Mouse (Mus musculus): ENCODE measurements around the gene Glis3.

Glis3 gene

DNA sequence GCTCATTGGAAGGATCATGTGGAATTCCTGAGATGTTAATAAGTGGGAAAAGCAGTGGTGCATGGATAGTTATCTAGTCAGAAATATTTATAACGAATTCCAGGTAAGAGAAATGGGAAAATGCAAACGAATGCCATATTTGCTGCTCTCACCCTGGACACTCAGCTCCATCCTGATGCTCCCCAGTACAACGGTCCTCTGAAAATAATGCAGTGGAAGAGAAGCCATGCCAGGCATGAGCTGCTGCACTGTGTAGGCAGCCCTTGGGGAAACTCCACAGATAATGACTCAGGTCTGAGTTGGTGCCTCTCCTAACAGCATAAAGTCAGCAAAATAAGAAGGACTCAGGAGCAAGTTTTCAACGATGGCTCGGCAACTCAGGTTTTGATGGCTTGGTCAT, 433.7 kb downstream of the Glis3 start:
- DNase-seq (ENCODE audit: low read depth), result no peak

DNA sequence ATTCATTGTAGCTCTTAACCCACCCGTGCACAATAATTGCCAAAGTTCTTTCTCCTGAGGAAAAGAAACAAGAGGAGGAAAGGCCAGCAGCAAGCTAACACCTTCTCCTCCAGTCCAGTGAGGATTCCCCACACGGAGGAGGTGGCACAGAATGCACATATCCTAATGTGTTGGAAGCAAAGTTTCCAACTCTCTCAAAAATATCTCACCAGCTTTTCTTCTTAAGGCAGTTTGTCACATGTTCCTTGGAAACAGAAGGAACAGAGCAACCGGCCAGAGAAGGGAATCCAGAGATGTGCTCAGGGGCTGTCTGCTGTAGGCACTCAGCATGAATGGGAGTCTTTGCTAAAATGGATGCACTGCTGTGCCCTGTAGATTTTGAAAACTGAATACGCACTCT, 441.8 kb downstream of the Glis3 start:
- DNase-seq (ENCODE audit: low read depth), result no peak

DNA sequence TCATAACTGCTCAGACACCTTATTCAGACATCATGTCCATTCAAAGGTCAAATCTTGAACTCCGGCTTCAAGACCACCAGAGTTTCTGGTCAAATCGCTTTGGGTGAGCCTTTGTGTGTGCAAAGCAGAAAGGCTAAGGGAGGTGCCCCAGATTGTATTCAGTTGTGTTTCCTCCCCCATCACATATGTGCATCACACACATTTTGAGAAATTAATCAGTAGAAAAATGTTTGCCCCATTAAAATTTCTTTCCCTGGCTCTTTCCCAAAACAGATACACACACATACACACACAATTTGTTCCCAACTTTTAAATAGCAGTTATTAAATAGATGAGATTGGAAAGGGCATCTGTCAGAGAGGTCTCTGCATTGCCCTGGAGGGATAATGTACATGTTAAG, 442.3 kb downstream of the Glis3 start:
- DNase-seq (ENCODE audit: low read depth), result no peak

DNA sequence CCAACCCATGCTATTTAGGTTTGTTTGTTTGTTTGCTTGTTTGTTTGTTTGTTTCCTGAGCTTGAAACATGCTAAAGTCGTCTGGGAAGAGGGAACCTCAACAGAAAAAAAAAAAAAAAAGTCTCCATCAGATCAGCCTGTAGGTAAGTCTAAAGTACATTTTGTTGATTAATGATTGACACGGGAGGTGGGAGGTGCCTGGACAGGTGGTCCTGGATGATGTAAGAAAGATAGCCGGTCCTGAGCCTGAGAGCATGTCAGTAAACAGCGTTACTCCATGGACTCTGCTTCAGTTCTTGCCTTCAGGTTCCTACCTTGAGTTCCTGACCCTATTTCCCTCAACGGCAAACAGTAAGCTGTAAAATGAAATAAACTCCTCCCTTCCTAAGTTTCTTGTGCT, 444.3 kb downstream of the Glis3 start:
- no peak for DNase-seq (ENCODE audit: low read depth)

DNA sequence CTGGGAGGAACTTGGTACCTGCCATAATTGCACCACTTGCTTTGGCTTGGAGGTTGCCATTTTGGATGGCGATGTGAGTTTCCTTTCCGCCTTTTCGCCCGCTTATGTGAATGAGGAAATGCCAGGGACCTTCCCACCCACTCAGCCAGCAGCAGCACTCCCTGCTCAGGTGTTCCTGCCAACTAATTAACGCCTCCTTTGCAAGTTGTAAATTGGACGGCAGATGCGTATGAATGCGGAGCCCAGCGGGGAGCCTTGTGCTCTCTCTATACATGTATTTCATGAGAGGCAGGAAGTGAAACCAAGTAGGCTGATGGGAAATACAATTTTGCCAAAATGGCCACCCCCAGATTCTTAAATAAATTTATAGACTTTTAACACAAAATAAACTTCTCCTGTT, 444.8 kb downstream of the Glis3 start:
- no peak for DNase-seq (ENCODE audit: low read depth)

DNA sequence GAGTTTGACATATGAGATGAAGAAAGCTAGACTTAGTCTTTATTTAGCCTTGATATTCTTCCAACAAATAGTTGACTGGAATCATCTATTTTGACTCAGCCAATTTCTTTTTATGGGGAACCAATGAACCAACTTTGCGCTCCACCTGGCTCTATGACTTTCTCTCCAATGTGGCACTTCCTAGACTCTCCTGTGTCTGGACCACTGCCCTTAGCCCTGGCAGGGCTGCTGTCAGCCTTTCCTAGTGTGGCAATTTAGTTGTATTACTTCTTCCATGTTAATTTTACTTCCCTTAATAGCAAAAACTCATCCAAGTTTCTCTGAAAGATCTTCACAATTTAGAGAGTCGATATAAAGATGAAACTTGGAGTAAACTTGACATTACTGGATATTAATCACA, 445.2 kb downstream of the Glis3 start:
- DNase-seq (ENCODE audit: low read depth), result no peak

DNA sequence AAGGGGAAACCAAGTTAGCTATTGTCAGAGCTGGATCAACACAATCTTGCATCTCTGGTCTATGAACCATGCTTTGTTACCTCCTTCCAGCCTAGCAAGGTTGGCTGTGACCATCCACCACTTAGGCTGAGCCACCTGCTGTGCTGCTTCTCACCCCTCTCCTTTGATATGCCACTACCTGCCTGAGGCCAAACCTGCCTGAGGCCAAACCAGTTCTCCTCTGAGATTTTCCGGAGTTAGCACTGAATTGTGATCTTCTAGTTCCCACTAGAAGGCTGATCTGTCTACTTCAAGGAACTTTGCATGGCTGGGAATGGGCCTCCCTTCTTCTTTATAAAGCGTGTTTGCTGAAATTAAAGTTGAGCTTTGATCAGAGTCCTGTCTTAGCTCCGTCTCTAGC, 448.4 kb downstream of the Glis3 start:
- no peak for DNase-seq (ENCODE audit: low read depth)

DNA sequence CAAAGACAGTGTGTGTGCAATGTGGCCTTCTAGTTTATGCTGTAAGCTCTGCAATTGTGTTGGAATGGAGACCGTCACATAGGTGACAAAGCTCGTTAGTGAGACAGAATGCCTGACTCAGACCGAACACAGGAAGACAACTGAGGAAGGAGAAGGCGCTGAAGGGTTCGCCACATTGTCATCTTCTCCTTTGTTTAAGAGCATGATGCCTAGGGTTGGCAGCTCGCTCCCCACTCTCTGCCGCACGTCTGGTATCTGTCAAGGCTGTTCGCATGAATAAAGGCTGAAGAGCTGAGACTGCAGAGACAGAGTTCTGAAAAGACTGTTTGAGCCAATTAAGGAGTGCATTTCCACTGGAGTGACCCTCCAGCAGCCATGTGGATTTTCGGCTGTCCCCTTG, 452.4 kb downstream of the Glis3 start:
- no peak for DNase-seq (ENCODE audit: low read depth)

DNA sequence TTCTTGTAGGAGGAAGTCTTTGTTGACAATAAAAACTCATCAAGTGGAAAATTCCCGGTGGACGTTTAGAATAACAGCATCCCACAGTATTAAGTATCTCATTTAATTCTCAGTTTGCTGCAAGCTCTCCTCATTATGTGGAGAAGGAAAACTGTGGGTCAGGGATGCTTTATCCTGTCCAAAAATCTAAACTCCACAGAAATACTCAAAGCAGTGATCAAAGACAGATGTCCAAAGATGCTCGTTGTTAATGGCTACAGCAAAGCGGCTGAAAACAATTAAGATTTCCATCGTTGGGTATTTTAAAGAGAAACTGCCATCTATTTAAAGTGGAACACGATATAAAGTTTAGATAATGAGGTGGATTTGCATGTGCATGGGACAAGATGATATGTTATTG, 454.2 kb downstream of the Glis3 start:
- no peak for DNase-seq (ENCODE audit: low read depth)

DNA sequence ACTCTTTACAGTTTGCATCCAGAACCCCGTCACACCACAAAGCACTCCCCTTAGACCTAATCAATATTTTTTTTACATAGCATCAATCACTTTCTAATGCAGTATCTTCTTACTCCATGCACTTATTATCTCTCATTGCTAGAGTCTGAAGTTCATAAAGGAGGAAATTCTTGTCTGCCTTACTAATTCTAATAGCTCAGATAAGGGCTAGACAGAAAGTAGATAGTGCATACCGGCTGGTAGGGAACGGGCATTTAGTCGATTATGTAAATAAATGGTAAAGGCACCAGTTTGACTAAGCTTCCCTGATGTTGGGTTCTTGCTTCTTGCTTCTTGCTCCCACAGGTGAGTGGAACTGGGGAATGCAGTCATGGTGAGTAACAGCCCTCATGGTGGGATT, 468.2 kb downstream of the Glis3 start:
- no peak for DNase-seq (ENCODE audit: low read depth)

All from naive thymus-derived CD4-positive, alpha-beta T cell, adult 2 months (primary cell).